Mouse (Mus musculus): ENCODE data around the gene F10.

F10 gene

GRCm38 (mm10) chr8:13037015-13037414, at the start of gene F10:
Gene F10 (plus strand): TSS chr8:13037308.
- no peak for DNase-seq (ENCODE audit: low read depth, low spot score)

DNA sequence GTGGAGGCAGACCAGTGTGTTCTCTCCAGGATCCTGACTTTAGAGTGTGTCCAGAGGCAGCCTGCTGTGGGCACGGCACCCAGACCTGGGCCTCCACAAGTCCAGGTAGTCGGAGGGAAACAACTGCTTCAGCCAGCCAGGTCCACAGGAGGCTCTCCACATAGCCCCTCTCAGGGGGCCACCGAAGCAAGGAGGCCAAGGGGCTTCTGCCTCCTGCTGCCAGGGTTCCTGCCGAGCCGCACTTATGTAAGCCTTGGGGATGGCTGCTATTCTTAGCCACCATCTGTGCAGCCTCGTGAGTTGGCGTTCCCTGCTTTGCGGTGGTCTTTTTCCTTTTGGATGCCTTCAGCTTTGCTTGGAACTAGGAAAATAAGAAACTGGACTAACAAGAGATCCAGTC, 49.5 kb upstream of the F10 start:
- DNase-seq (ENCODE audit: low read depth, low spot score), result no peak

GRCm38 (mm10) chr8:12988722-12989430, 48.2 kb upstream of the F10 start:
- DNase-seq (ENCODE audit: low read depth, low spot score), result peak; percentile 14

DNA sequence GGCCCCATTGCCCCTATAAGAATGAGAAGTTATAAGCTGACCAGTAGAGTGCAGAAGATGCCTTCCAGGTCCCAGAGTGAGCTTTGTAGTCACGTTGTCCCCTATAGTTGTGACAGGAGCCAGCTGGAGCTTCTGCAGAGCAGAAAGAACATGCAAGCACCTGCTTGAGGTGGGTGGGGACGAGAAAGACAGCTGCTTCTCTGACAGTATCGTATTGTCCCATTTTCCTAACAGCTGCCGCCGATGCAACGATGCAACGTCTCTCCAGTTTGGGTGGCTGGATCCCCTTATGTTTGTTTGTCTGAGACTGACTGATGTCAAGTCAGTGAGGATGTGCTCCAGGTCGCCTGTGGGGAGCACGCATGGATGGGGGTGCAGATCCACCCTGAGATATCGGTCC, 45.7 kb upstream of the F10 start:
- DNase-seq (ENCODE audit: low read depth, low spot score), result no peak

DNA sequence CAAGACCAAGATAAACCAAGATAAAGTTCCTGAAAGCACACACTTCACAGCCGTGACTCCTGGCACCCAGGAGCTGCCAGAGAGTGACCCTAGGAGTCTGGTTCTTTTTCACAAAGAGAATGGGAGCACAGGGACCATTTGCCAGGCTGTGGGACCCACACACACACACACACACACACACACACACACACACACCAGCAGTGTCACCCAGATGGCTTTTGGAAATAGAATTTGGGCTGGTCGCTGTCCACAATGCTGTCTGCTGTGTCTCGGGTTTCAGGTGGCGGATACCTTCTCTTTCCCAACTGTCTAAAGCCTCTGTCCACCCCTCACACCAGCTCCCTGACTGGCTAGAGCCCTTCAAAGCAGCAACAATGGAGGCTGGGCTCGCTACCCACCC, 42.6 kb upstream of the F10 start:
- DNase-seq (ENCODE audit: low read depth, low spot score), result no peak

GRCm38 (mm10) chr8:12995481-12995880, 41.6 kb upstream of the F10 start:
- DNase-seq (ENCODE audit: low read depth, low spot score), result no peak

DNA sequence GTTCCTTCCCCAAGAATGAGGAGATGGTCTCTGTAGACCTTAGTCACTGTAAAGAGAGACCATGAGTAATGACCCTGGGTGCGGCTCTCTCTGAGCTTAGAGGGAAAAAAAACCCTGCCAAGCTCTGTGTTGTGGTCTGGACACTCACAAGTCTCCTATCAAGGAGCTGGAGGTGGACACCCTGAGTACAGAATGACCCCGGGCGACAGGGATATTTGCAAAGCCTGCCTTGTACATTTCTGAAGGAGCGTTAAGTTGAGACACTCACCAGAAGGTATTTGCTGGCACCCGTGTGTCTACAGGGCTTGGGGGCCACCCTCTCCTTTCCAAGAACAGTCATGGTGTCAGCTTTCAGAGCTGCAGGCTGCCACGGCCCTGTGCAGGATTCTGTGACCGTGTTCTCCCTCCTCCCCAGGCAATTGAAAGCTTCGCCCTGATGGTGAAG, 40.3 kb upstream of the F10 start:
- no peak for DNase-seq (ENCODE audit: low read depth, low spot score)

DNA sequence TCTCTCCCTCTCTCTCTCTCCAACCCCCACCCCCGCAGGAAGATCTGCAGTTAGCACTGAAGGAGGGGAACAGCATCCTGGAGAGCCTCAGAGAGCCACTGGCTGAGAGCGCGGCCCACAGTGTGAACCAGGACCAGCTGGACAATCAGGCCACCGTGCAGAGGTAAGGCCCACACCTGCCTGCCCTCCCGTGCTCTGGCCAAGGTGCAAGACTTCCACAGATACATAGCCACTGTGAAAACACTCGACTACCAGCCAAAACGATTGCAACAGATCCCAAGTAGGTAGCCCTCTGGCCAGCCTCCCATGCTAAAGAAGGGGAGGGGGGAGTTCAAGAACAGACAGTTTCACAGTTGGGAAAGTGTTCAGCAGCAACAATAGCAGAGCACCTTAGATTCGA, 38.8 kb upstream of the F10 start:
- no peak for DNase-seq (ENCODE audit: low read depth, low spot score)

DNA sequence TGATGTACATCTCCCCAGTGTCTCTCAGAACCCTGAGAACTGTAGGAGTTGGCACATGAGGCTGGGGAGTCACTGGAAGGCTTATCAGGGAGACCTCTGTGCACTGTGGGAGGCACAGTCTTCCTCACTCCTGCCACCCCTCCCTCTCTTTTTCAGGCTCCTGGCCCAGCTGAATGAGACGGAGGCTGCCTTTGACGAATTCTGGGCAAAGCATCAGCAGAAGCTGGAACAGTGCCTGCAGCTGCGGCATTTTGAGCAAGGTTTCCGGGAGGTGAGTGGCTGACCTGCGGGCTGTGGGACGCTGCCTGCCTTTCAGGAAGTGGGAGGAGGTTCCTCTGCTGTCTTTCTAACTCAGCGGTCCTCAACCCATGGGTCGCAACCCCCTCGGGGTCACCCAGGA, 37.3 kb upstream of the F10 start:
- no peak for DNase-seq (ENCODE audit: low read depth, low spot score)

- no peak for DNase-seq (ENCODE audit: low read depth, low spot score)
These were observed 29.6 kb upstream of the F10 start for GRCm38 (mm10) chr8:13007458-13007857.

- no peak for DNase-seq (ENCODE audit: low read depth, low spot score)
These were observed 26.8 kb upstream of the F10 start for GRCm38 (mm10) chr8:13010313-13010712.

DNA sequence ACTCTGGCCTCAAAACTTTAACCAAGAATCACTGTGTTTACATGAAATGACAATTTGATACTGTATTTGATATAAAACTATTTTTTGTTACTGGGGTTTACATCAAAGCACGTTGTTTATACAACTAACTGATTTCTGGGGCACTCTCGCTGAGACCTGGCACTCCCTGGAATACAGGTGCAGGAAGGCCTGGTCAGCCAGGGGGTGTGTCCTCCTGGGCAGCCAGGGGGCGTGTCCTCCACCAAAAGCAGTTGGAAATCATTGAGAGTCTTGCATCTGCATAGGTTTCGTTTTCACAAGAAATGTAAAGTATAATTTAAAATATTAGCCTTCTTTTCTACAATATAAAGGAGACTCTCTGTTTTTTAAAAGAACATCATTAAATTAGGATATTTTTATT, 17.5 kb upstream of the F10 start:
- no peak for DNase-seq (ENCODE audit: low read depth, low spot score)

- no peak for DNase-seq (ENCODE audit: low read depth, low spot score)
These were observed 15.3 kb upstream of the F10 start for GRCm38 (mm10) chr8:13021830-13022229.

DNA sequence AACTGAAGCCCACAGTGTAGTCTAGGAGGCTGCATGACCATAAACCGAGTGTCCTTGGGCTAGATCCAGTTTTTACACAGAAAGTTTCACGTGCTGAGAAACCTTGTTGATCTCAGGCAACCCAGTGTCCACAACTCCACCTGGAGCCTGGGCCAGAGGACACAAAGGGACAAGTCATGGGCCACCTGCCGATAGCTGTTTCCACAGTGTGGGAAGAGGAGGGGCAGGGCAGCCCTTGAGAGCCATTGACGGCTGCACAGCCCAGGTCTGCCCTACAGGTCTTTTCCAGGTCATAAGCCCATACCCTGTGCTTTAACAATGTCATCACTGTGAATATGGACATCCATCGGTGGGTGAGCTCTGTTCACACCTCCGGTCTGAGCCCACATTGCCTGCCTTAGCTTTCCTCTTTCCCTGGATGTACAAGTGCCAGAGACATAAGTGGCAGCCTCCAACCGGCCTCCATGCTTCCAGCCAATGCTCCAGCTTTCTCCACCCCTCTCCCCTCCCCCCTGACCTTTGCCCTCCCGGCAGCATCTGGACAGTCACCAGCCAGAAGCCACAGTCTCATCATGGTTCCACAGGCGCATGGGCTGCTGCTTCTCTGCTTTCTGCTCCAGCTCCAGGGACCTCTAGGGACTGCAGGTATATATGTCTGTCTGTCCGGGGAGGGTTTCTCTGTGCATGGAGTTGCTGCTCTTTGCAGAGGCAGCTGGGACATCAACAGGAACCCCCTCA, 11.5 kb upstream of the F10 start, which contains the start of gene F7:
F7 (plus strand) TSS at position 548 of the 738 bp plus-strand sequence.
- DNase-seq (ENCODE audit: low read depth, low spot score), result no peak

DNA sequence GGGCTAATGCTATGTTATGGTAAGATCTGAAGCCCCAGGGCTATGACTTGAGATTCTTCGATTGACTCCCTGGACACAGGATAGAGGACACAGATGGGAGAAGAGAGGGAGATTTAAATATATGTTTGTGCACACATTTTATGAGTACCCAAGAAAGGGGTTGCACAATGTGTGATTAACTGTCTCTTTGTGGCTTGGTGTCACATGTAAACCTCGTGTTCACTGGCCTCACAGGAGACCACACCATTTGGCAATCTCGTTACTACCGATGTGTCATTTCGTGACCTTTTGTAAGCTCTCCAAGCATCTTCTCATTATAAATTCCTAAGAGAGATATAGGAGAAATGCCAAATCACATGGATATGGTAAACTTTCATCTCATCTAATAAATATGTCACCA, 9.5 kb upstream of the F10 start:
- no peak for DNase-seq (ENCODE audit: low read depth, low spot score)

GRCm38 (mm10) chr8:13028482-13028881, 8.6 kb upstream of the F10 start:
- no peak for DNase-seq (ENCODE audit: low read depth, low spot score)

- DNase-seq (ENCODE audit: low read depth, low spot score), result no peak
These were observed 729 bp upstream of the F10 start for GRCm38 (mm10) chr8:13036346-13036812.

GRCm38 (mm10) chr8:13037569-13037968, 461 bp downstream of the F10 start:
- DNase-seq (ENCODE audit: low read depth, low spot score), result no peak

- DNase-seq (ENCODE audit: low read depth, low spot score), result no peak
These were observed 1.9 kb downstream of the F10 start for GRCm38 (mm10) chr8:13039054-13039453.

DNA sequence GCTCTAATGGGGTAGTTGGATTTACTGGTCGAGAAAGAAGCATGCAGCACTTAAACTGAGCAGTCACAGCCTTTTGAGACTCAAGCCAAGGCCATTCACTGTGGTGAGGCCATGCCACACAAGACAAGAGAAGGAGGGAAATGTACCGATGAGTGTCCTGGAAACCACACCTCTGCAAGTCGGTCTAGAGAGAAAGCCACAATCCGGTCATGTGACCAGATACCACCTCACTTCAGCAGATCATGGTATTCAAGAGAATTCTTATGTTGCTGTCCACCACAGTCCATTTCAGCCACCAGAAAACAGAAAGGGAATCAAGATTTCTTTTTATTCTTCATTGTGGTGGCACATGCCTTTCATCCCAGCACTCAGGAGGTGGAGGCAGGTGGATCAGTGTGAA, 4.4 kb downstream of the F10 start:
- DNase-seq (ENCODE audit: low read depth, low spot score), result no peak

GRCm38 (mm10) chr8:13047652-13048051, 10.5 kb downstream of the F10 start:
- DNase-seq (ENCODE audit: low read depth, low spot score), result no peak

GRCm38 (mm10) chr8:13050550-13050949, 13.4 kb downstream of the F10 start:
- no peak for DNase-seq (ENCODE audit: low read depth, low spot score)

DNA sequence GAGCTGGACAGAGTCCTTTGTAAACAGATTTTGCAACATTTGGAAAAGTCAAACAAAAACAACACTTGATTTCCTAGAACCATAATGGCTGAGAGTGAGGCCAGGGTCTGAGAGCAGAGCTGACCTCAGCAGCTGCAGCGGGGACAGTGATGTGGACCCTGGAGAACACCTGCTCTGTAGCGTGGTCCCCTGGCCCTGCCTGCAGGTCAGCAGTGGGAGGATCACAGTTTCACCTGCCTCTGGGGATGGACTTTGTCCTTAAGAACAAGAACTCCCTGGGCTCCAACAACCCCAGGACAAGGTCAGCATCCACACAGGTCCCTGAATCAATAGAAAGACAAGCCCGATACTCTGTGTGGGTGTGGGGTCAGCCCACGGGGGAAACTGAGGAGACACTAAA, 20.2 kb downstream of the F10 start:
- no peak for DNase-seq (ENCODE audit: low read depth, low spot score)
